Mouse (Mus musculus) natural killer cell, adult 2 months (primary cell): ENCODE data around the gene BC024978.

Source experiments
- DNase-seq, 2 experiments: peaks; one replicate each; pipeline ENCODE4 v3.0.0; 2022; ENCODE audit warnings: low spot score in 2 of 2

BC024978 gene

DNA sequence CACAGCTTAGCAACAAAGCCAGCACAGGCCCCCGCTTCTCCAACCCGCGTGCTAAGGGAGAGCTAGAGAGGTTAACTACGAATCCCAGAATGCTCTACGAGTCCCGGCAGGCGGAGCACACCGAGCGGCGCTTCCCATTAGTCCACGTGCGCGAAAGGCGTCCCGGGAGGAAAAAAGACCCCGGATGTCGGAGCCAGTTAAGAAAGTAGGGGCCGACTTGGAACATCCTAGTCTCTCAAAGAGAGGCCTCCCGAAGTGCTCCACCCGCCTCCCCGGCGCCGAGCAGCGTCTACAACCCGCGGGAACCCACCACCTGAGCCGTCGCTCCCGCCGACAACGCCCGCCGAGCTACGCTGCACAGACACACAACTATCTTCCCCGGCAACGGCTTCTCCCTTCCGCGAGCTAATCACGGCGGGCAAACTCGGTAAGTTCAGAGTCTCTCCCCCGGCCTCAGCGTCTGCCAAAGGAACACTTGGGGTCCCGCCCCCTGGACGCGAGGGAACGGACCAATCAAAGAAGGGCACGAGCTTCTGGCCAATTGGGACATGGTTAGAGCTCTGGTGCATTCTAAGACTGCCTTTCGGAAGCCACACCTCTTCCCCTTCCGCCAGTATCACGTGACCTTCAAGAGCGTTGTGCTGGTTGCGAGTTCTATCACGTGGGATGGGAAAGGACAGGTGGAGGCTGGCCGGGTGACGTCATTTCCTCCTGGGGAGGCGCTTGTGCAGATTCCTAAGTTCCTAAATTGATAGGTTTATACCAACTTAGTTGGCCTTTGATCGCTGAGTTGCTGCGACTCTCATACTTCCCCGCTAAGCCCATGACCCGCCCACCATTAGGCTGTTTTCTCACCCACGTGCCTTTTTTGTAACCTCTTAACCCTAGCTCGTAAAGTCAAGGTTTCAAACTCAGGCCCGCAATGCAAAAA, at the start of gene BC024978, which contains the start of gene Snrpa:
Gene BC024978, plus strand, starts transcription at position 101 of the 931 bp plus-strand sequence.
Gene Snrpa, minus strand, starts transcription at position 591 of the 931 bp plus-strand sequence.
- peak; percentile 93 to 96 for DNase-seq

DNA sequence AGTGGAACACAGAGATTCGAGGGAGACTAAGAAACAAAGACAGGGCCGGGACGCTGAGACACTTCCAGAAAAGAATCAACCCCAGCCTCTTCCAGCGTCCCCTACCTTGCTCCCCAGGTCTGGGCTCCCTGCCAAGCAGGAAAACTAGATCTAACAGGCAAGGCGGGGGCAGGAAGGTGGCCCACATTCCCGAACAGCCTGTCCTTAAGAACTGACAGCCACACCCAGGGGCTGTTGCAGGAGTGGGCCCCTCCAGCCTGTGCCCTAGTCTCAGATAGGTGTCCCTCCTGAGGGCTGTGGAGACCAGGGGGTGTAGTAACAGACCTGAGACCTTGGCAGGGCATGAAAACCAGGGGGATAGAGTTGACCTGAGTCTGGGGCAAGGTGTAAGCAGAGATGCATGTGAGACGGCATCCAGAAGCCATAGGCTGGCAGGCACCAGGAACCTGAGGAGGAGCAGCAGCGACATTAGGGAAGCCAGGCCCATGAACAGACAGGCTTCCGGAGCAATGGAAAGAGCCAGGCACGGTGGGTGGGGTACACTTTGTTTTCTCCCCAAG, 42.3 kb upstream of the BC024978 start, which contains the start of gene Cyp2t4:
Gene Cyp2t4, plus strand, starts transcription at position 510 of the 560 bp plus-strand sequence.
- DNase-seq = no peak

DNA sequence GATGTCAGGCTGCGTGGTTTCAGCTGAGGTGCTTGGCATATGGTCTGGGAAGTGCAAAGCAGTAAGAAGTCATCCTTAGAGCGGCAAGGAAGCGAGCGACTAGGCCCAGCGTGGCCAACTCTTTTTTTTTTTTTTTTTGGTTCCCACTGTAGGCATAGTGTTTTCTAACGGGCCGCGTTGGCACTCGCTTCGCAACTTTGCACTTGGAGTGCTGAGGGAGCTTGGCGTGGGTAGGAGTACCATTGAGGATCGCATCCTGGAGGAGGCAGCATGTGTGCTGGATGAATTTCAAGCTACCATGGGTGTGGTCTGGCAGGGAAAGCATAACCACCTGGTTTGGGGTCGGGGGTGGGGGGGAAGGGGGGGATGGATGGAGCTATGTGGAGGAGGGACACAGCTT, 39.6 kb upstream of the BC024978 start:
- no peak for DNase-seq

DNA sequence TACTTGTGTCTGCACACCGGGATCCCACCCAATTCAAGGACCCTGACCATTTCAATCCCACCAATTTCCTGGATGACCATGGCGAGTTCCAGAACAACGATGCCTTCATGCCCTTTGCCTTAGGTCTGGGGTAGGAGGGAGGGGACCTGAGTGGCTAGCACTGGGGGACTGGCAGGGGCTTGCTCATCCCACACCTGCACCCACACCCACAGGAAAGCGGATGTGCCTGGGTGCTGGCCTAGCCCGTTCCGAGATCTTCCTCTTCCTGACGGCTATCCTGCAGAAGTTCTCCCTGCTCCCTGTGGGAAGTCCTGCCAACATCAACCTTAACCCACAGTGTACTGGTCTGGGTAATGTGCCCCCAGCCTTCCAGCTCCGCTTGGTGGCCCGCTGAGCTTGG, 37.4 kb upstream of the BC024978 start:
- no peak for DNase-seq

DNA sequence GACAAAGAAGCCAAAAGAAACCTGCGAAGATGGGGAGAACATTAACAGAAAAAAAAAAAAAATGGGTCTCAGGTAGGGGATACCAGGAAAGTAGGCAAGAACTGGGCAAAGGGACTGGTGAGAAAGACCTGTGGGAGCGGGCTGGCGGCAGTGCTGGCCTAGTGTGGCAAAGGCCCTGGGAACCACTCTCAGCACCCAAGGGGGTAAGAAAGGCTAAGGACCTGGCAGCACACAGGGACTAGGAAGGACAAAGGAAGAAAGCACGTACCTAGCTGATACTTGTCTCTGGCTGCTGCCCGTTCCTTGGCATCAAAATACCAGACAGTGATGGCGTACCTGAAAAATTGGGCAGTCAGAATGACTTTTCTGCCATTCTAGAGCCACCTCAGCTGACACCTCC, 36.3 kb upstream of the BC024978 start:
- DNase-seq = no peak

DNA sequence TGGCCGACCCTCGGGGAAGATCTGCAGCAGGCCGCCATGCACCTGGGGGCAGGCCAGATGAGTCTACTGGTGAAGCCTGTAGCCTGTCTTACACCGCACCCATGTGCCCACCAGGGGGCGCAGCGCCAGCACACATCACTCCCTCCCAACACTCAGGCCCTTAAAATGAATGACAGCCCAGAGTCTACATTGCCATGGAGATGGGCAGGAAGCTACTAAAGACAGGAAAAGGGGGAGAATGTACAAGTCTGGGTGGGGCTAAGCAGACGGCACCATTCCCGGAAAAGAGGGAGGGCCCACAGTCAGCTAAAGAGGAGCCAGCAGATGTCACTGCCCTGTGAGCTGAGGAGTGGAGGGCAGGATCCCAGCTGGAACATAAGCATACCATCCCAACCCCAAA, 35.7 kb upstream of the BC024978 start:
- peak; percentile 78 to 87 for DNase-seq

DNA sequence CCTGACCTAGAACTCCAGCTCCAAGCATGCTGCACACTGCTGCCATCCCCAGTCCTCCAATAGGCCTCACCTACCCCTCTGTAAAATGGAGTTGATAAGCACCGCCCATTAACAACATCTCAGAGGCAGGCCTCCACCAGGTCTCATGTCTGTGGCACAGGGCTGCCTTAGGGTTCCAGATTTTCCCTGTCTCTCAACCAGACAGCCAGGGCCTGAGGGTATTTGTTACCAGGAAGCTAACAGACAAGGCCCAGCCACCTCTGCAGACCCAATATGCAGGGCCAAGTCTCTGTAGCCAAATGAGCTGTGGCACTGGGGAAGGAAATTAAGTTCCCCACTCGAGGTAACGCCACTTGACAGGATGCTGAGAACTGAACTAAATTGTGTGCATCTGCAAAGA, 34.7 kb upstream of the BC024978 start:
- DNase-seq = no peak

DNA sequence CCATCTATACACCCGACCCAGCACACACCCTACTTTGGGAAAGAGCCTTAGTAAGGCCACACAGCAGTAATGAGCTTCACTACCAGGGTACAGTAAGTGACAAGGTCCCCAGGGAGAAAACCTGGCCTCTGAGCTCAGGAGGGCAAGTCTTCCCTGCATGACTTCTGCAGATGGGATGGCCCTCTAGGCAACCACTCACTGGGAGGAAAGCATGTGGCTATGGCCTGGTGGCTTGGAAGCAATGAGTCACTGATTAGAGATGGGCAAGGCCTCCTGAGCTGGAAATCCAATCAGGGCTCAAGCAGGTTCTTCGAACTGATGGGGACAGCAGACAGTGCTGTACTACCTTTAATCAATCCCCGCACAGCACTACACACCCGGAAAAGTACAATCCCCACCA, 33.8 kb upstream of the BC024978 start:
- no peak for DNase-seq

DNA sequence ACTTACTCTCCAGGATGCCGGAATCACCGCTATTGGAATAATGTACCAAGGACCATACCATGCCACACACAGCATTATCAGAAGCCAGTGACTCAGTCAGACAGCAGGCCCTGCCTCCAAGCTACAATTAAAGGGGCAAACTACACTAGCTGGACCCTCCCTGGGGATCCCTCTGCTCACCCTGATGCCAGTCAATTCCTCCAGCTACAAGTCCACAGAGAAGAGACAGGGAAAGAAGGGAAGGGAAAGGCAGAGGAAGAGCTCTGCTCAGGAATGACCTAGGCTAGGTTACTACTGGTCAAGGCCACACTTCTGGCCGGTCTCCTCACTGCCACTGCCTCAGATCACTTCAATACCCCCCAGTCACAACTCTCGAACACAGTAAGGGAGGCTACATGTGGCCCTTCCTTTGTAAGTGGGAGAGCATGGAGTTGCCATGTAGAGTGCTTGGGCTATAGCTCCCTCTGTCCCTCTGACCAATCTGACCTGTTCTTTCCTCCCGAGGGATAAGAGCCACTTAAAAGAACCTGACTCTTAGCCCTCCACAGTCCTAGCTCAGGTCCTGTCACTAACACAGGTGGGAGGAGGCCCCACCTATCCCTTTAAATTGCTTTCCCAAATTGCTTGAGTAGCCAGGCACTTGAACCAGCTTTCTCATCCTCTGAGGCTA, 32.7 kb upstream of the BC024978 start:
- no peak for DNase-seq

DNA sequence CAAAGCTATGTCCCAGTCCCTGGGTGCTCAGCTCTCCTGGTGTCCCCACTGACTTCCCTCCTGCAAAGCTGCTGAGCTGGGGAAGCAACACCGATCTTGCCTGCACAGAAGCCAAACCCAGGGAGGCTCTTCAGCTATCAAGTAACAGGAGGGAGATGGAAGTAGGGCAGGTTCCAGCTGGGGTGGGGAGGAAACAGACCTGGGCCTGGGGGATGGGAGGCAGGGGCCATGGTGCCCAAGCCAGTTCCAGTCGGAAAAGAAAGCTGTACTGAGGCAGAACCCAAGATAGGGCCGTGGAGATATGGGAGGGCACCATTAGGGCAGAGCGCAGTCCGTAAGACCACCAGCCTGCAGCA, 32.2 kb upstream of the BC024978 start:
- no peak for DNase-seq

DNA sequence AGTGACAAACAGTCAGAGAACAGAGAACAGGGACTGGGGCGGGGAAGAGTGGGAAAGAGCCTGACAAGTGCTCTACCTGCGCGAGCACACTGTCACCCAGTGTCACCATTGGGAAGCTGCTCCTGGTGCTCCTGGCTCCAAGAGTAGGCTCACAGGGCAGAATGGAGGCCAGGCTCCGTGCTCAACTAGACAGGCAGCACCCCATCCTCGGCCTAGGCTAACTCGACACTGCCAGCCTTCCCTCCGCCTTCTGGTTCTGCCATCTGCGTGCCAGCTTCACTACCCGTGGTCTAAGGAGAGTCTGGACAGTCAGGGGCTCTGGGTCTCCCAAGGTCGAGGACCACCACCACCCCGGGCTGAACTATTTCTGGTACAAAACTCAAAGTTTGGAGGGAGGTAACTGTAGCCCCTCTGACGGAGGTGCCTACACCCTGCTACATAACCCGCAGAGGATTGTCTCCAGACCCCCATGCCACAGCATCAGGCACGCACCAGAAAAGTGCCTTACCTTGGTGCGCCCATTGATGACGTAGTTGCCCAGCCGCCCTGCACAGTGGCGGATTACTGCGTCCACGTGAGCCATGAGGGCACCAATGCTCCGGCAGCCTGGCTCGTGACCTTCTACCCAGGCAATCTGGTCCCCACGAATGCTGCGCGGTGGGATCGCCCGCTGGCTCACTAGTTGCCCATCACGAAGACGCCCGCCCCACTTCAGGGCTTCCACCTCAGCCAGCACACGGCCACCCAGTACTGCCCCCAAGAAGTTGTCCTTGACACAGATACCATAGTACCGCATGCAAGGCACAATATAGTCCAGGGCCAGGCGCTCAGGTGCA, 31.3 kb upstream of the BC024978 start:
- DNase-seq = no peak

DNA sequence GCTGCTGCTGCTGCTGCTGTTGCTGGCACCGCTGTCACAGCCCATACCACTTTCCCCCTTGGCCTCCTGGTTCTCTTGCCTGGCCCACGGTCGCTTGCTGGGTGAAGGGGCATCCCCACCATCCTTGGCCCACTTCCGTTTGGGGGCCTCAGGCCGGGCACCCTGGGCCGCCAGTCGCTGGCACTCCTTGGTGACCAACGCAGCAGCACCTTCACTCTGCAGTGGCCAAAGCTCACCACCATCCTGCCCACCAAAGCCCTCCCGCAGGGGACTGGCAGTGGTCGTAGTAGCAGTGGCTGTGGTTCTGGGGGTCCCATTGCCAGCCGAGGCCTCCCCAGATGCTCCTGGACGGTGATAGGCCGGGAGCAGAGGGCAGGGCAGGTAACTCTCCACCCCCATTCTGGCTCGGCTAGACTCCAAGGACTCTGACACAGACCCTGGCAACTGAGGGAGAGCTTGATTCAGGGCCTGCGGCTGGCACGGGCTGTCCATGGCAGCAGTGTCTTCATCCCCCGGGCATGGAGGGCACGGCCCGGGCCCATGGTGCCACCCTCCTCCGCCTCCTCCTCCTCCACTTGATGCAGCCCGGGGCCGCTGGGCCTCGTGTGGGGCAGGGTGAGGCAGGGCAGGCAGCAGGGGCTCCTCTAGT, 30.4 kb upstream of the BC024978 start:
- no peak for DNase-seq

DNA sequence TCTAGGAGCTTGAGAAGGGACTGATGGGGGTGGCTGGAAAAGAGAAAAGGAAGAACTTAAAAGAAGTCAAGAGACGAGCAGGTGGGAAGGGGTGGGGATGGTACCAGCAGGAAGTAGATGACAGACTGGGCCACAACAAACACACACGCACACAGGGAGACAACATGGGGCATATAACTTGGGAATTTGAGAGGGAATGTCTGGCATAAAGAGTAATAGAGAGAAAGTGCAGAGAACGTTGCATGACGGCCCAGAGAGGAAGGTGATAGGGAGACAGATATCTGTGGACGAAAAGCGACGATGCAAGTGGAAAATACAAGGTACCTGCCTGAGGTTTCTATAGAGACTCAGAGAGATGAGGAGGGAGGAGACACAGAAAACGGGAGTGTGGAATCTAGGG, 29.9 kb upstream of the BC024978 start:
- DNase-seq = no peak

DNA sequence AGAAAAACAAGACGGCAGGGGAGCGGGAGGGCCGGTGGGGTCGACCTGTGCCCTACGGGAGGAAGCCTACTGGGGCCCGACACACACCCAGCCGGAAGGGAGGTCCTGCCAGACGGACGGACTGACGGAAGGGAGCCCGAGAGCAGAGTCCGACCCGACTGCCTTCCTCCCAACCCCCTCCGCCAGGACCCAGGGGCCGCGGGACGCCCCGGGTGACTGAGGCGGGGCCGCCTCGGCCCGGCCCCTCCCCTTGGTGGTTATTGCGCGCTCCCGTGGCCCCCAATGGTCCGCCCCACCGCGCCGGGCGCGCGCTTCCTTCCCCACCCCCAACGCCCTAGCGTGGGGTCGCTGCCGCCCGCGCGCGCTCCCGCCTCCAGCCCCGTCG, 29.4 kb upstream of the BC024978 start:
- peak; percentile 80 to 84 for DNase-seq

DNA sequence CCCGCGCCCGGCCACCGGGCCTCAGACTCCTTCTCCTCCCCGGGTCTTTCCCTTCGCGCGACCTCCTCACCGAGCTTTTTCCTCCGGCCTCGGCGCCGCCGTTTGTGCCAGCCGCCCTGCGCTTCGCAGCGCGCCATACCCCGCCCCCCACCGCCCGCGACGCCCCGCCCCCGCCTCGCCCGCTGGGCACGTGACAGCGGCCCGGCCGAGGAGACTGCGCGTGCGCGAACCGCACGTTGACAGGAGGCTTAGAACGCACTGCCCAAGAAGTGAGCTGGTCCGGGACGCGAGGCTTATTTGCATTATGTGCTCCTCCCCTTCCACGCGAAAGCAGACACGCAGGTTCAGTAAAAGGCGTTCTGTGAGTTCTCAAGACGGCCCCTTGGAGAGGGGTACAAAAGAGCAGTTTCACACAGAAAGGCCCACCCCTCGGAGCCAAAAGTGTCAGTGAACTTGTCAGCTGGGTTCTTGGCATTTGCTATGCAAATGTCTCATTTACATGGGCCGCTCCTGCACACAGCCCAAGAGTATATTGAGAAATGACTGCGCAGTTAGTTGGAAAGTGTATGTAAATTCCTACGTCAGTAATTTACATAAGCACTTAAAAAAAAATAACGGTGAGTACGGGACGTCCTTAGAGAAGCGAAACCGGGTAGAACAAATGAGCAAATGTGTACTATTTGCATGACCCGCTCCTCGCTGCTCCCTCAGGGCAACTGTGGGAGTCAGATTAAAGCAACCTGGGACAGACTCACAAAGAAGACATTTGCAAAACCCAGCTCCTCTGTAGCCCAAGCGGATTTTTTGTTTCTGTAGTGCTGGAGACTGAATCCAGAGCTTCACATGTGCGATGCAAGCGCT, 28.7 kb upstream of the BC024978 start, which contains the start of gene Egln2:
Gene Egln2, minus strand, starts transcription at position 189 of the 861 bp plus-strand sequence.
- peak; percentile 93 to 96 for DNase-seq

DNA sequence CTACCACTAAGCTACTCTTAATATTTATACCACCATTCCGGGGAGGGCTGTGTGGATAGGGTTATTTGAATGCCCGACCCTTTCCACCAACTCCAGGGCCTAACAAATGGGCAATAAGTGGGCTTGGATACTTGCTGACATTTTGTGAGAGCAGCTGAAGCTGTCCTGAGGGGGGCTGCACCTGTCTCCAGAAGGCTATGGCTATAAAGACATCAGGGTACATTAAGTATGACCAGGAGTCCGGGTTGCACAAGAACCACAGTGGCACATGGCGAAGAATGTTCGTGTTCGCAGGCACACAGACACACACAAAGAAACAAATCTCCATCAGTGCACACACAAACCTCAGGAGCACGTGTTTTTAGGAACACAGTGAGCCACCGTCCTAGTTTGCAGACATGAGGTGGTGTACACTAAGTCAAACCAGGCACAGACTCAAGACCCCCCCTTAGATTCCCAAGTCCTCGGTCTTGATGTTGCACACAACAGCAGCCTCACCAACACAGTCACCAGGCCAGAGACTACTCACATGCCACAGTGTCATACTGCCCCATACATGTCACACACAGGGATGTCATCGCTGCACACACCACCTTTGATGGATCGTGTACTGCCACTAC, 28.0 kb upstream of the BC024978 start:
- no peak for DNase-seq

DNA sequence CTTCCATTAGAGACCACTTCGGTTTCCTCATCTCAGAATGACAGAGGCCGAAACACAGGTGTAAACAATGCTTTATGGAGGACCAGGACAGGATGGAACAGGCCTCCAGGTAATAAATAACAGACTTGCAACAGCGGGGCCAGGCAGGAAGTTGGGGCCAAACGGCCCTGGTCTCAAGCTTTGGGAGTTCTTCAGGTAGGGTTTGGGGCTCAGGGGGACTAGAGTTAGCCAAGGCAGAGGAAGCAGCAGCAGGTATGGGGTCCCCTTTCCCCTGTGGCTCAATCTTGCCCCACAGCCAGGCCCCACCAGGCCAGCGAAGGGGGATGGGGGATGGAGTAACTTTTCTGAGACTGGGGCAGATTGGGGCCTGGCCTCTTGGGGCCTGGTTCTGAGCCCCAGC, 27.2 kb upstream of the BC024978 start:
- DNase-seq = no peak

DNA sequence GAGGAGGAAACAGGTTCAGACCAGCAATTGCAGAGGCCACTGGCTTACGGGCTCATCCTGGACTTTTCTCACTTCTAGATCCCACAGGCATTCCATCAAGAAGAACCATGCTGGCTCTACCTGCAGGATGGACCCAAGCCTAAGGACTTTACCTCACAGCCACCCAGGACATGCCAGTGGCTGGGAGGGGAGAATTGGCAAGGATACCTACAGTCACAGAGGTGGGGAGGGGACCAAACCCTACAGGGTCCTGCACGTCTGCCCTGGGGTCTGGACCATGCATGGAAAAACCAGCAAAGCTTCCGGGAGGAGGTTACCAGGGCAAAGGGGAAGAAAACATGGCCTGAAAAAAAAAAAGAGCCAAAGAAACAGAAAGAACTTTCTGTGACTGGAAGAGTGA, 24.6 kb upstream of the BC024978 start:
- DNase-seq = no peak

DNA sequence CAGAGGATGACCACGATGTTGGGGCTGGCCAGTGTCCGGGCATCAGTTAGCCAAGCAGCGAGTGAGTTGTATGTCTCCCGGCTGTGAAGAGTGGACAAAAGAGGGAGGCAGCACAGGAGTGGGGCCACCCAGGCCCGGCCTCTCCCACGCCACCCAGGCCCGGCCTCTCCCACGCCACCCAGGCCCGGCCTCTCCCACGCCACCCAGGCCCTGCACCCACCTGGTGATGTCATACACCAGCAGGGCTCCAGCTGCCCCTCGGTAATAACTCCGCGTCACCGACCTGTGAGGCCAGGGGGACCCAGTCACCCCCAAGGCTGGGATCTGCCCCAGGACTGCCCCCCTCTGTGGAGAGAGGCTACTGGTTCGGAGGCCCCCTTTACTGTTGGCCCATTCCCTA, 21.1 kb upstream of the BC024978 start:
- DNase-seq = no peak

DNA sequence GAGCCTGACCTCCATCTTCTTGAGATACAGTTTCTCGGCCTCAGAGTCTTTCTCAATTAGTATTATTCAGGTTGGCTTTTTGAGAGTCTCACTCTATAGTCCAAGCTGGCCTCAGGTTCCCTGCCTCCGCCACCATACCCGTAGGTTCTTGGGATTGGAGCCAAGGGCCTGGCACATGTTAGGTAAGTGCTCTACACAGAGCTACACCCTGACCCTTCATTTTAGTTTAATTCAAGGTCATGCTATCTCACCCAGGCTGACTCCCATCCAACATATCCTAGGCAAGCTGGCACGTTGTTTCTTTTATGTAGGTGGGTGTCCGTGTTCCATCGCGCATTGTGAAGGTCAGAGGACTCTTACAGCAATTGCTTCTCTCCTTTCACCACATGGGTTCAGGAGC, 20.7 kb upstream of the BC024978 start:
- DNase-seq = no peak
